Mouse (Mus musculus) adrenal gland, postnatal 10 days (tissue): ENCODE measurements around the gene Smok3b. TPM values are rescaled to one million over a fixed set of nuclear protein-coding genes. Genes with fewer than 3 reads are reported as not detected.
A peak's percentile ranks its signal among the peaks of the same experiment; 100 is the strongest.

ENCODE experiments used
- DNase-seq: peaks from one replicate; pipeline ENCODE4 v3.0.0; 2021; ENCODE audit warnings: mixed read lengths
- total RNA-seq, 2 experiments: library from RNA; stranded (reverse); gene quantifications; 2 replicates each; pipeline ENCODE4 v1.2.3; 2021

Smok3b gene
- total RNA-seq, 2 experiments from 2014 or later = not detected

- DNase-seq = peak; percentile 47
Measured at GRCm38 (mm10) chr5:138085421-138085911, 64.2 kb downstream of the Smok3b start.

GRCm38 (mm10) chr5:138086842-138087241, 65.6 kb downstream of the Smok3b start:
- DNase-seq = no peak

DNA sequence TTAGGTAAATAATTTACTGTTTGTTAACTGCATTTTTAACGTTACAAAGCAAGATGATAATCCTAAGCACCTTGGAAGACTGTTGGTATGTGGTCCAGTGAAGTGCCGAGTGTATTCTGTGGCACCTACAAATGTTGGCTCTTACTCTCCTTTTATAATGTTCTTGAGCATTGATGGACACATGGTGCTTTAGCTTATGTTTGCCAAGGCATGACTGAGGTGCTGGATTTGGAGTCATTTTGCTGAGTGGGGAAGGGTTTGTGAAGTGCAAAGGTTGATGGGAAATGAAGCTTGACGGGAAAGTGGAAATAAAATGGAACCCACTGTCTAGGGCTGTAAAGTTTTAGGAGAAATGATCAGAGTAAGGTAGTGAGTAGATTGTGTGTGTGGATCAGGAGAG, 67.1 kb downstream of the Smok3b start:
- DNase-seq = no peak

- no peak for DNase-seq
Measured at GRCm38 (mm10) chr5:138089108-138089551, 67.9 kb downstream of the Smok3b start.

DNA sequence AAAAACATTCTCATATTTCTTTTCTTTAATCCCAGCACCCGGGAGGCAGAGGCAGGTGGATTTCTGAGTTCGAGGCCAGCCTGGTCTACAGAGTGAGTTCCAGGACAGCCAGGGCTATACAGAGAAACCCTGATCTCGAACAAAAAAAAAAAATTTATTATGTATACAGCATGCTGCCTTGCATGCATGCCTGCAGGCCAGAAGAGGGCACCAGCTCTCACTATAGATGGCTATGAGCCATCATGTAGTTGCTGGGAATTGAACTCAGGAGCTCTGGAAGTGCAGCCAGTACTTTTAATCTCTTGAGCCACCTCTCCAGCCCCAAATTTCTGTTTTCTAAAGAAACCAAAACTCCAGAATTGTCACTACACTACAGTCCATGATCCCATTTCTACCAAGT, 69.0 kb downstream of the Smok3b start:
- peak; percentile 20 for DNase-seq

GRCm38 (mm10) chr5:138090737-138091136, 69.5 kb downstream of the Smok3b start:
- no peak for DNase-seq

DNA sequence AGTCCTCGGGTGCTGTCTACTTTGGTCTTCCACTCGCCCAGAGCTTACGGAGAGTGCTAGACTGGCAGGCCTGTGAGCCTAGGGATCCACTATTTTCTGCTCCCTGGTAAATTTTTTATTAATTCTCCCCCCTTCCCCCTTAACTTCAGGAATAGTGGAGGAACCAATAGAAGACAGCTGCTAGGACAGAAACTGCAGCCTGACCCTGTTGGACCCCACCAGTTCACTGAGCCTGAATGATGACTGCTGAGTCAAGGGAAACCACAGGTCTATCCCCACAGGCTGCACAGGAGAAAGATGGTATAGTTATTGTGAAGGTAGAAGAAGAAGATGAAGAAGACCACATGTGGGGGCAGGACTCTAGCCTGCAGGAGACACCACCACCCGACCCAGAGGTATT, 71.5 kb downstream of the Smok3b start:
- DNase-seq = no peak

DNA sequence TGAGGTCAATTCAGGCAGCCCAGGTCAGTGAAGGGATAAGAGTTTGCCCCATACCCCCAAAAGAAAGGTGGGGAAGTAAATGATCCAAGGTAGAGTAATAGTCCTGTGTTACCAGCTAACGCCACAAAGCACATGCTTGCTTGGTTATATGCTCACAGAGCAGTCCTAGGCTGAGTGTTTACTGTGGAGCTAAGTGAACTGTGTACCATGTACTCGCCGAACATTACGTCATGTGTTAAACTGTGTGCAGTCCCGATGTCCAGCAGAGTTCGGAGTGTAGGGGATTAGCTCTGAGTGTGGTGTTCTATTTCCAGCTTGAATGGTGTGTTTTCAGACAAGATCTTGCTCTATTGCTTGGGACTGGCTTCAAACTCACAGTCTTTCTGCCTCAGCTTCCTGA, 73.2 kb downstream of the Smok3b start:
- no peak for DNase-seq

Other genes with a start within 250 kb of the Smok3b start
- 10 to 100 TPM; 21.6 to 23.1 TPM for gene Ppp1r35, start 242.6 kb upstream of the Smok3b start, total RNA-seq
- gene Mepce, start 233.8 kb upstream of the Smok3b start, total RNA-seq = 10 to 100 TPM; 43.5 to 47.9 TPM
- 1 to 10 TPM; 5.9 to 6.7 TPM for gene Zcwpw1, start 233.6 kb upstream of the Smok3b start, total RNA-seq
- 1 to 10 TPM; 1.6 to 2.8 TPM for gene Pilra, start 185.1 kb upstream of the Smok3b start, total RNA-seq
- 1 to 10 TPM; 1.5 to 2.1 TPM for gene Pilrb1, start 163.3 kb upstream of the Smok3b start, total RNA-seq
- gene Pilrb2, start 149.6 kb upstream of the Smok3b start, total RNA-seq = 1 to 10 TPM; 2.0 to 2.2 TPM
- gene Cyp3a13, start 99.8 kb upstream of the Smok3b start, total RNA-seq = 1 to 10 TPM; 3.0 to 8.2 TPM
- gene Gjc3, start 58.3 kb upstream of the Smok3b start, total RNA-seq = 1 to 10 TPM; 1.2 to 2.2 TPM
- gene Azgp1, start 39.9 kb upstream of the Smok3b start, total RNA-seq = 100 to 1,000 TPM in 1 of 2 experiments, 10 to 100 TPM in 1; 48.9 to 125 TPM
- not detected for gene Smok3a, start 168 bp upstream of the Smok3b start, total RNA-seq
- not detected for gene Smok3c, start 31.8 kb downstream of the Smok3b start, total RNA-seq
- gene Zkscan1, start 63.7 kb downstream of the Smok3b start, total RNA-seq = 10 to 100 TPM; 29.2 to 33.8 TPM
- 10 to 100 TPM; 17.3 to 19.4 TPM for gene Zscan21, start 95.5 kb downstream of the Smok3b start, total RNA-seq
- gene Zfp113, start 134.3 kb downstream of the Smok3b start, total RNA-seq = 10 to 100 TPM; 10.6 to 14.3 TPM
- 100 to 1,000 TPM; 151 to 155 TPM for gene Cops6, start 139.6 kb downstream of the Smok3b start, total RNA-seq
- 10 to 100 TPM; 19.7 to 31.9 TPM for gene Ap4m1, start 150.6 kb downstream of the Smok3b start, total RNA-seq
- 10 to 100 TPM; 52.6 to 68.5 TPM for gene Mcm7, start 151.0 kb downstream of the Smok3b start, total RNA-seq
- gene Taf6, start 166.0 kb downstream of the Smok3b start, total RNA-seq = 10 to 100 TPM; 30.4 to 33.3 TPM
- 10 to 100 TPM; 19.1 to 20.1 TPM for gene Cnpy4, start 166.1 kb downstream of the Smok3b start, total RNA-seq
- 1 to 10 TPM; 8.1 to 9.4 TPM for gene Mblac1, start 172.9 kb downstream of the Smok3b start, total RNA-seq
- gene Nxpe5, start 204.5 kb downstream of the Smok3b start, total RNA-seq = under 1 TPM; 0.51 to 0.96 TPM
- gene Lamtor4, start 234.1 kb downstream of the Smok3b start, total RNA-seq = 10 to 100 TPM; 67.1 to 74.8 TPM
- 10 to 100 TPM; 17.1 to 20.6 TPM for gene BC037034, start 242.6 kb downstream of the Smok3b start, total RNA-seq